Mouse (Mus musculus) erythroblast, embryonic 14.5 days (primary cell): ENCODE results near the gene Spint1.

Experiments used
- GATA1 ChIP-seq: IDR thresholded peaks from 2 replicates; pipeline ENCODE4 v1.6.1; 2012; ENCODE audit warnings: low read length, inconsistent platforms, mixed read lengths
- TAL1 ChIP-seq: IDR thresholded peaks from 3 replicates; pipeline ENCODE4 v1.6.1; 2012; ENCODE audit warnings: low read length, inconsistent platforms, mixed read lengths

DNA sequence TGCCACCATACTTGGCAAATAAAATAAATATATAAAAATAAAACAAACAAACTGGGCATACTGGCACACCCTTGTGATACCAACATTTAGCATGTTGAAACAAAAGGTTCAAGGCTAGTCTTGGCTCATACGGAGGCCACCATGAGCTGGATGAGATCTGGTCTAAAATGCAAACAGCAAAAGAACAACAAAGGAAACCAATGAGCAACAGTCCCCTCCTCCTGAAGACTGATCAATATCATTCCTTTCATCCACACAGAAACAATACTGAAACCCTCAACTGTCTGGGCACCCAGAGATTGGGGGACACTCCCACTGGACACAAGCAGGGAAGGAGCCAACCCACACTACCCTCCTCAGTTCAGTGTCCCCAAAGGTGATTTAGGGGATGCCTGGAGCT lies 39.7 kb upstream of the Spint1 start:
- no peak for TF ChIP-seq GATA1
- no peak for TF ChIP-seq TAL1
